Mouse (Mus musculus): Measurements from ENCODE around the gene Slc7a7.

GRCm38 (mm10) chr14:54453566-54453965 lies 36.0 kb upstream of the Slc7a7 start:
- TF ChIP-seq POLR2A (IDR thresholded peaks at IDR 0.05; ENCODE audit: borderline replicate concordance, insufficient read depth, low read length) (no peak), CTCF (IDR thresholded peaks at IDR 0.05; ENCODE audit: borderline replicate concordance, insufficient read depth, low read depth, low read length) (no peak)

All from cerebellum, adult 2 months (tissue).